Mouse (Mus musculus): ENCODE measurements around the gene Zfp3. TPM values are rescaled to one million over a fixed set of nuclear protein-coding genes. Genes with fewer than 3 reads are reported as not detected.
A peak's percentile ranks its signal among the peaks of the same experiment; 100 is the strongest.
"Not testable (repeated sequence)": the region's sequence is repeated elsewhere in the genome, so short reads cannot be mapped to it uniquely, and the experiment has no call there.

Gene Zfp3
- polyA plus RNA-seq, 1 experiment from 2014 or later: 4.3 TPM

DNA sequence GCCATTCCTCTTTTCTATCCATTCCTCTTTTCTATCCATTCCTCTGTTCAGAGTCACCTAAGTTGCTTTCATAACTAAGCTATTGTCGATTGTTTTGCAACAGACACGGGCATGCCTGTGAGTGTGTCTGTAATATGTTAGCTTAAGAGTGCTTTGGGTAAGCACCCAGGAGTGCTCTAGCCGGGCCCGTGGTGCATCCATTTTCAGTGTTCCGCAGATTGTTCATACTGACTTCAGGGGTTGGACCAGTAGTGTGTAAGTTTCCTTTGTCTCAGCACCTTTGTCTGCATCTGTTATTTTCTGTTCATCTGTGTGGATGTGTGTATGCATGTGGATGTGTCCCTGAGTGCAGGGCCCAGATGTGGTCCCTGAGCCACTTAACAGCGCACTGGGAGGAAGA, 13.6 kb downstream of the Zfp3 start:
- H3K79me2 ChIP-seq (ENCODE audit: inconsistent target): no peaks in the 10 kb centered on the region
- no peak overlapping the region for H3K4me3 ChIP-seq (ENCODE audit: inconsistent target)
- peaks cover 1% of the 10 kb centered on the region; the same call in 1 of the 2 replicates for H3K36me3 ChIP-seq (ENCODE audit: inconsistent target)
- 55% methylated on average over 5 of the region's 6 CpGs for WGBS (ENCODE audit: missing documents)
- H3K27ac ChIP-seq: no peak overlapping the region

DNA sequence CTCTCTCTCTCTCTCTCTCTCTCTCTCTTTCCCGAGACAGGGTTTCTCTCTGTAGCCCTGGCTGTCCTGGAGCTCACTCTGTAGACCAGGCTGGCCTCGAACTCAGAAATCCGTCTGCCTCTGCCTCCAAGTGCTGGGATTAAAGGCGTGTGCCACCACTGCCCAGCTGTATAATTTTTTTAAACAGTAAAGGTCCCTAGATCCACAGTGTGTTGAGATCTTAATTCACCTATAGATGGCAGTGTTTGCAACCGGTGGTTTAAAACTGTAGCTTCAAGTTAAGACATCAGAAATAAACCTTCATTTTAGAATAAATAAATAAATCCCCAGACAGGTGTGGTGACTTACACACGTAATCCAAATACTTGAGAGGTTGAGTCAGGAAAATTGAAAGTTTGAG, 14.0 kb downstream of the Zfp3 start:
- not testable (repeated sequence) for H3K36me3 ChIP-seq (ENCODE audit: inconsistent target); H3K79me2 ChIP-seq (ENCODE audit: inconsistent target); H3K27ac ChIP-seq; H3K4me3 ChIP-seq (ENCODE audit: inconsistent target)
- WGBS (ENCODE audit: missing documents): 17% methylated on average over 5 of the region's 6 CpGs

DNA sequence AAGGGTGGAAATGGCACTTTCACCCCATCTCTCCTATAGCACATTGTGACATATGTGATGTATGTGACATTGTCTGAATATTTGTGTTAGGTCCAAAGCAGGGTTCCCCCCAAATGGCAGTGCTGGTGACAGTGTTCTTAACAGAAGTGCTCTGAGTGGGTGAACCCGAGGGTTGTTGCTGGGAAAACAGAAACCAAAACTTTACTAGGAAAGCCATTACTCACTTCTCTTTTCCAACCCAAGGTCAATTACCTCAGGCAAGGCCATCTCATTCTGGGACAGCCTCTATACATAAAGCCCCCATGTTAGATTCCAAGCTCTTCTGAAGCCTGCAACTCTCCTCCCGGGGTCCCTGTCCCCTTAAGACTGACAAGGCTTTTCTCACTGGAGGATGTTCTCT, 21.9 kb downstream of the Zfp3 start:
- WGBS (ENCODE audit: missing documents): 43% methylated on average over 2 of the region's 2 CpGs
- H3K36me3 ChIP-seq (ENCODE audit: inconsistent target): no peaks in the 10 kb centered on the region
- peak overlapping the region; percentile 85 for H3K27ac ChIP-seq
- H3K79me2 ChIP-seq (ENCODE audit: inconsistent target): peaks cover 8% of the 10 kb centered on the region; the same call in 1 of the 2 replicates
- H3K4me3 ChIP-seq (ENCODE audit: inconsistent target): no peak overlapping the region

DNA sequence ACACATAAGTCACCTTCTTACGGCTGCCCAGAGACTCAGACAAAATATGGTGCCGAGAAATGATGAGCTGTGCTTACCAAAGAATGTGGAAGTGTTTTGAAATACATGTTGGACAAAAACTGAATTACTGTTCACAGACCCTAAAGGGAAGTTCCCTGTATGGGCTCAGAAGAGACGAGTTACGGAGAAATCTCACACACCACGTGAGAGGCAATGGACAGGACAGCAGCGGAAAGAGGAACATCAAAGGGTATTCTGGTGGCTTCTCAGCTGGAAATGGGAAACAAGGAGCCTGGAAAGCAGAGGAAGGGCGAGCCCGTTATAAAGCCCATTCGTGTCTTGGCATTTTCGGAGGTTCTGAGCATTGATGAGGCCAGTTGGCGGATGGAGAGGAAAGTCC, 23.0 kb downstream of the Zfp3 start:
- H3K4me3 ChIP-seq (ENCODE audit: inconsistent target): no peak overlapping the region
- H3K79me2 ChIP-seq (ENCODE audit: inconsistent target): peaks cover 8% of the 10 kb centered on the region; the same call in 1 of the 2 replicates
- H3K27ac ChIP-seq: peak overlapping the region; percentile 85
- H3K36me3 ChIP-seq (ENCODE audit: inconsistent target): no peaks in the 10 kb centered on the region
- WGBS (ENCODE audit: missing documents): 17% methylated on average over 11 of the region's 11 CpGs

DNA sequence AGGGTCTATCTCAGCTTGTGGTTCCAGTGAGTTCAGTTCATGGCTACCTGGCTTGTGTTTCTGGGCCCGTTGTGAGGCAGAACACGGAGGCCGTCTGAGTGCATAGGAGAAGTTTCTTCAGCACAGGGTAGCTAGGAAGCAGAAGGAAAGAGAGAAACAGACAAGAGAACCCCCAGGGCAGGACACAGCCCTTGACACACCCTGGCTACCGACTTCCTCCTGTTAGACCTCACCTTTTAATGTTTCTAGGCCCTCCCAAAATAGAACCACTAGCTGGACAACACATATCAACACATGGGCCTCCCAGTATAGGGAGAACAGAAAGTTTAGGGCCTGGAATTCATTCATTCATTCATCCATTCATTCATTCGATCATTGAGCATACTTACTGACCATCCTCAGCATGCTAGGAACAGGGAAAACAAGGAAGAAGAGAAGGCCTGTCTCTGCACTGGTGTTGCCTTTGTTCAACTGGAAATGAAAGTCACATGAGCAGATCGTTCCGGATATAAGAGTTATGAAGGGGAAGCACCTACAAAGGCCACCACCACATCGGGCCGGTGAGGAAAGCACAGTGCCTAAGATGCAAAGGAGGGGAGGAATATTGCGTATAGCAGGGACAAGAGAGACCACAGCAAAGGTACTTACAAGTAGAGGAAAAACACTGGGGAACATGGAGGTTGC, 25.1 kb downstream of the Zfp3 start:
- H3K79me2 ChIP-seq (ENCODE audit: inconsistent target): peaks cover 8% of the 10 kb centered on the region; the same call in 1 of the 2 replicates
- peak overlapping the region; percentile 85 for H3K27ac ChIP-seq
- peak overlapping the region; percentile 38 for H3K4me3 ChIP-seq (ENCODE audit: inconsistent target)
- 16% methylated on average over 10 of the region's 10 CpGs for WGBS (ENCODE audit: missing documents)
- no peaks in the 10 kb centered on the region for H3K36me3 ChIP-seq (ENCODE audit: inconsistent target)

DNA sequence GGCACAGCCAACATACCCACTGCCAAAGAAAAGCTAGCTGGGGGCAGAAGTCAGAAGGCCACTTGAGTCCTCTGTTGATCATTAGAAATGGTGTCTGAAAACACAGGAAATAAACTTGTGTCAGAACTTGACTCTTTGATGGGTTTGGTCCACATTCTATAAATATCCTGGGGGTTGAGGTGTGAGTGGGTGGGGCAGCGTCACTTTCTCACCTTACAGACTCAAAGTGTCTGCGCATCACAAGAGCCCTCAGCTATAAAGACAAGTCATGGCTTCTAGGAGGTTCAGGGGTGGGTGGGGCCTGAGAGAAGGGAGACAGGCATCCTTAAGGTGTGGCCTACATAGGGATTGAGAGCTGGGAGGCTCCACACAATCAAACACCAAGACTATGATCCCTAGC, 26.4 kb downstream of the Zfp3 start:
- WGBS (ENCODE audit: missing documents): no CpG with 5 or more reads among the region's 2 CpGs
- Histone ChIP-seq H3K36me3 (ENCODE audit: inconsistent target) (no peaks in the 10 kb centered on the region), H3K4me3 (ENCODE audit: inconsistent target) (no peak overlapping the region), H3K79me2 (ENCODE audit: inconsistent target) (peaks cover 8% of the 10 kb centered on the region; the same call in 1 of the 2 replicates), H3K27ac (peak overlapping the region; percentile 85)

DNA sequence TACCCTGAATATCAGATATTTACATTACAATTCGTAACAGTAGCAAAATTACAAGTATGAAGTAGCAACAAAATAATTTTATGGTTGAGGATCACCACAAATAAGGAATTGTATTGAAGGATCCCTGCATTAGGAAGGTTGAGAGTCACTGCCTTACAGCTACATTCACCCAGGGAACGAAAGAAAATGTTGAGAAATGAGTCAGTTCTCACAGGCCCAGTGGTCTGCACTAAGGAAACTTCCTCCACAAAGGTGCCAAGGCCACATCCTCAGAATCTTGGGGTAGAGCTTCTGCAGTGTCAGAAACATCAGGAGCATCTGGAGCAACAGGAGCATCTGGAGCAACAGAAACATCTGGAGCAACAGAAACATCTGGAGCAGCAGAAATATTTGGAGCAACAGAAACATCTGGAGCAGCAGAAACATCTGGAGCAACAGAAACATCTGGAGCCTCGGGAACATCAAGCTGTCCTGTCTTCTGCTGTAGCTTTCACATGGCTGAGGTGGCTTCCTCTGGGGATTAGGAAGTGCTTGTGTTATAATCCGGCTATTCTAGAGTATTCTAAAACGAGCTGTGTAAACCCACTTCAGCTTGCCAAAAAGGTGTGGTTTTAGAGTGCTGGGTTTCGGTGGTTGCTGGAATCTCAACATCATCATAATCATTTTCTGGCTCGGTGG, 27.0 kb downstream of the Zfp3 start:
- Histone ChIP-seq H3K27ac (peak overlapping the region; percentile 85), H3K4me3 (ENCODE audit: inconsistent target) (no peak overlapping the region), H3K36me3 (ENCODE audit: inconsistent target) (no peaks in the 10 kb centered on the region), H3K79me2 (ENCODE audit: inconsistent target) (peaks cover 8% of the 10 kb centered on the region; the same call in 1 of the 2 replicates)
- WGBS (ENCODE audit: missing documents): 25% methylated on average over 7 of the region's 7 CpGs

DNA sequence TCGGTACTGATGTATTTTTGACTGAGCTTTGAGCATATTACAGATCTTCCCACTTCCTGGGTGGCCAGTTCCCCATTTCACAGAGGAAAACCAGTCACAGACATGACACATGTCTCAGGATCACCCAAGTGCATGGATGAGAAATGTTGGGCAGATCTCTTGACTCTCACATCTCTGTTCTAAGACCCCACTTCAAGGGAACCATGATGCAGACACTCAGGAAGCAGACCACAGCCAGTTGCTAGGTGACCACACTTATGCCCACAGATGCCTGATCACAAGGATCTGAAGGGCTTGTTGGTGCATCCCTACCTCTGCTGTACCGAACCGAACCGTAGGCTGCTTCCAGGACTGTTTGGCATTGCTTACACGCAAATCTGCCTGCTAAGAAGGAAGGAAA, 27.7 kb downstream of the Zfp3 start:
- H3K79me2 ChIP-seq (ENCODE audit: inconsistent target): peaks cover 8% of the 10 kb centered on the region; the same call in 1 of the 2 replicates
- no peak overlapping the region for H3K4me3 ChIP-seq (ENCODE audit: inconsistent target)
- H3K27ac ChIP-seq: peak overlapping the region; percentile 85
- 21% methylated on average over 4 of the region's 5 CpGs for WGBS (ENCODE audit: missing documents)
- no peaks in the 10 kb centered on the region for H3K36me3 ChIP-seq (ENCODE audit: inconsistent target)

DNA sequence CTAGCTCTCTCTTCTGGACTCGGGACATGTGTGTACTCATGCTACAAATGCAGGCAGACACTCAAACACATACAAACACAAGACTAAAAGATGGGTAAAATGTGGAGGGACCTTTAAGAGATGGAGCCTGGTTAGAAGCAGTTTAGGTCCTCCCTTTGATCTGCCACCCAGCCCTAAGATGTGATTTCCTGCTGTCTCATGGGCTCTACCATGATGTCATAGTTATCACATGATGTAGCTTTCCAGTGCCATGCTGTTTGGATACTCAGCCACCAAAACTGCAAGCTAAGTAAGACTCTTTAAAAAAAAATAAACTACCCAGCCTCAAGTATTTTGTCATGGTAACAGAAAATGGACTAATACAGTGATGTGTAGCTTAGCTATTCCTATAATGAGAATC, 28.4 kb downstream of the Zfp3 start:
- Histone ChIP-seq H3K36me3 (ENCODE audit: inconsistent target) (no peaks in the 10 kb centered on the region), H3K27ac (peak overlapping the region; percentile 85), H3K4me3 (ENCODE audit: inconsistent target) (no peak overlapping the region), H3K79me2 (ENCODE audit: inconsistent target) (peaks cover 8% of the 10 kb centered on the region; the same call in 1 of the 2 replicates)
- 100% methylated on average over 1 of the region's 1 CpGs for WGBS (ENCODE audit: missing documents)

DNA sequence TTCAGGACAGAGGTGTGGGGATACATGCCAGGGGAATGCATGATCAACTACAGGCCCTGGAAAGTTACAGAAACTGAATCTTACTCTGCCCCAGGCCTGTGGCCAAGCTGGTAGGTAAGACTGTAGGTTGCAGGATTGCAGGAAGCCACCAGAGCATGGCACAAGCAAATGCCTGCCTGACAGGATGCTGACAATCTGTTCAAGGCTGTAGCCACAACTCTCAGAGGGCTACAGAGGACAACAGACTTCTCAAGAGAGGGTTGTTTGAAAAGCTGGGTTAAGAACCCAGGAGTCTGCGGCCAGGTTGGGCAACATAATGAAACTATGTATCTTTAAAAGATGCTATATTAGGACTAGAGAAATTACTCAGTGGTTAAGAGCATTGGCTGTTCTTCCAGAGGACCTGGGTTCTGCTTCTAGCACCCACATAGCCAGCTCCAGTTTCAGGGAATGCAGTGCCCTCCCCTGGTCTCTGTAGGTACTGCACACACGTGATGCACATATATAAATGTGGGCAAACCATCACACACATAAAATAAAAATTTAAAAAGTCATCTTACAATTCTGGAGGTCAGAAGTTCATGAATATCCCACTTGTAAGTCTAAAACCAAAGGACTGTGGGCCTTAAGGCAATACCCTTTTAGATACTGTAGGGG, 38.3 kb downstream of the Zfp3 start:
- no peak overlapping the region for H3K4me3 ChIP-seq (ENCODE audit: inconsistent target)
- H3K36me3 ChIP-seq (ENCODE audit: inconsistent target): no peaks in the 10 kb centered on the region
- whole genome bisulfite sequencing (ENCODE audit: missing documents): 97% methylated on average over 2 of the region's 2 CpGs
- no peaks in the 10 kb centered on the region for H3K79me2 ChIP-seq (ENCODE audit: inconsistent target)
- peak overlapping the region; percentile 81; the same call in 1 of the 2 replicates for H3K27ac ChIP-seq

DNA sequence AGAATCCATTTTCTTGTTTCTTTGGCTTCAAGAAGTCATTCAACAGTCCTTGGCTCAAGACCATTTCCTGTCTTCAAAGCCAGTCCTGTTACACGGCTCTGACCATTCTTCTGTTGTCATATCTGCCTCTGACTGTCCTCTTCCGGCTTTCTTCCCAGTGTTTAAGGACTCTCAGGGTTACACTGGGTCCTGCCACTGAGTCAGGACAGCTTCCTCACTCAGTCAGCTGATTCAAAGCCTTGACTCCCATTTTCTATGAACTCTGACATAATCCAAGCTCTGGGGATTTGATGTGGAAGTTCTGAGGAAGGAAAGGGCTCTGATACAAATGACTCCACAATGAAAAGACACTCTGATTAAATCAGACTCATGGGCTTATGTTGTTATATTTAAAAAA, 38.9 kb downstream of the Zfp3 start:
- H3K4me3 ChIP-seq (ENCODE audit: inconsistent target): no peak overlapping the region
- 87% methylated on average over 2 of the region's 2 CpGs for WGBS (ENCODE audit: missing documents)
- H3K27ac ChIP-seq: peak overlapping the region; percentile 81

DNA sequence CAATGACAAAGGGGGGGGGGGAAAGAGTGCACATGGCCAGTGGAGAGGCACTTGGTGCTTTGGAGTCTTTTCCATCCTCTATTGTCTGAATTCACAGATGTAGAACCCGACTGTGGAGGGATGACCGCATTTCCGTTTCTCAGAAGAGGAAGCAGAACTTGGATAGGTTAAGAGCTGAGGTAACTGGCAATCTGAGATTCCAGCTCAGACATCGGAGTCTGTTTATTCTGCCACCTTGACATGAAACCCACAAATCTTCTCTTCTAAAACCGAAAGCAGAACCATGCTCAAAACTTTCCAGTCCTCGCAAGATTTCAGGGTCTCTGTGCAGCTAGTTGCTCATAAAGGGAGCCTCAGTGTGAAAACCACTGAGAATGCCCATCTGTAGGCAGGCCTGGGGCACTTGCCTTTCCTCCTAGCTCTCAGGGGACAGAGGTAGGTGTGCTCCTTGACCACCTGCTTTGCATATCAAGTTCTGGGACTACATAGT, 39.7 kb downstream of the Zfp3 start:
- Histone ChIP-seq H3K79me2 (ENCODE audit: inconsistent target) (no peaks in the 10 kb centered on the region), H3K4me3 (ENCODE audit: inconsistent target) (no peak overlapping the region), H3K36me3 (ENCODE audit: inconsistent target) (no peaks in the 10 kb centered on the region), H3K27ac (peak overlapping the region; percentile 81)
- WGBS (ENCODE audit: missing documents): 2% methylated on average over 6 of the region's 6 CpGs

More for the DNA sequence above, 38.9 kb downstream of the Zfp3 start:
- H3K79me2 ChIP-seq (ENCODE audit: inconsistent target): no peaks in the 10 kb centered on the region
- H3K36me3 ChIP-seq (ENCODE audit: inconsistent target): no peaks in the 10 kb centered on the region

DNA sequence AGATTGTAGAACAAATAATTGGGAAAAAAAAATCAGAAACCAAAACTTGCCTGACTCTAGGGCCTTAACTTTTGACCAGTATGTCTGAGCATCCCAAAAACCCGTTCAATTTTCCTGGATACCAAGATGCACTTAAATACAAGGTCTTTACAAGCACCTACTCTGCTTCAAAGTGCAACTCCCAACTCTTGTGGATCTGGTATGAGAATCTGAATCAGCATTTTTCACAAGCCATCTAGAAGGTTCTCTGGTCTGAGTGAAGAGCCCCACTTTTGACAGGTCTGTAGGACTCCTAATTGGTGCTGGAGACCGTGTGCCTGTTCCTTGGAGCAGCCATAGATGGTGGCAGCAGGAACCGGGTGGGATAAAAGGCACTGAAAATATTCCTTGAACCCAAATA, 40.4 kb downstream of the Zfp3 start:
- Histone ChIP-seq H3K79me2 (ENCODE audit: inconsistent target) (no peaks in the 10 kb centered on the region), H3K36me3 (ENCODE audit: inconsistent target) (no peaks in the 10 kb centered on the region), H3K4me3 (ENCODE audit: inconsistent target) (no peak overlapping the region), H3K27ac (peak overlapping the region; percentile 81)
- 80% methylated on average over 3 of the region's 3 CpGs for WGBS (ENCODE audit: missing documents)

DNA sequence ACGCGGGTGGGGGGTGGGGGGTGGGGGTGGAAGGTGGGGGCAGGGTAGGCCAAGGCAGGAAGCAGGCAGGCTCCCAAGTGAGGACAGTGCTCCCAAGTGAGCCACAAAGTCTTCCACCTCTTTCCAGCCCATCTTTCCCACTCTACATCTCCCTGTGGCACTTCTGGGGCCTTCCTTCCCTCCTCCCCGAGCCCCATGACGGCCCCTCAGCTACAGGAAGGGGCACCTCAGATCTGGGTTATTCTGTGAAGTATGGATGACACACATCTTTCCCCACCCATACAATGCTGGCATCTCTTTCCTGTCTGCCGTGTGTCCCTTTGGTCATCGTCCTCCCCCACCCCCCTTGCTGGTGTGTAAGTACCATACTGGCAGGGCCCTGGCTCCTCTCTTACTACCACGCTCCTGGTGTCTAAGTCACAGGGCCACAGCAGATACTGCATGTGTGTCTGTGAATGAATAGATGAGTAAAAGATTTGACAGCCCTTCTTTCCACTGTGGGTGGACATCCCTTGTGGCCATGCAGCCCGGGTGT, 41.7 kb downstream of the Zfp3 start:
- 66% methylated on average over 6 of the region's 8 CpGs for WGBS (ENCODE audit: missing documents)
- H3K27ac ChIP-seq: peak overlapping the region; percentile 81
- H3K36me3 ChIP-seq (ENCODE audit: inconsistent target): no peaks in the 10 kb centered on the region
- no peak overlapping the region for H3K4me3 ChIP-seq (ENCODE audit: inconsistent target)
- H3K79me2 ChIP-seq (ENCODE audit: inconsistent target): no peaks in the 10 kb centered on the region
